Mouse (Mus musculus) neural tube, embryonic 13.5 days (tissue): ENCODE data around the gene Ipmk. TPM values are rescaled to one million over a fixed set of nuclear protein-coding genes. Genes with fewer than 3 reads are reported as not detected.

Source experiments
- ATAC-seq: fragments of 200-750 bp; cut with Nextera tagmentation; 2 replicates; pipeline ENCODE4 v1.8.0; 2017; ENCODE audit warnings: low read depth, mild to moderate bottlenecking, moderate TSS enrichment, moderate library complexity
- H3K27ac ChIP-seq: fragments of 300-500 bp; sonication (generic); replicated peaks from 2 replicates; pipeline ENCODE4 v1.5.1; 2015; ENCODE audit warnings: moderate library complexity, mild to moderate bottlenecking, inconsistent platforms
- H3K27me3 ChIP-seq: fragments of 300-500 bp; sonication (generic); 2 replicates; pipeline ENCODE4 v1.6.1; 2015; ENCODE audit warnings: mild to moderate bottlenecking, inconsistent platforms
- H3K36me3 ChIP-seq: fragments of 300-500 bp; sonication (generic); 2 replicates; pipeline ENCODE4 v1.6.1; 2015; ENCODE audit warnings: mild to moderate bottlenecking, inconsistent platforms
- H3K4me1 ChIP-seq: fragments of 300-500 bp; sonication (generic); replicated peaks from 2 replicates; pipeline ENCODE4 v1.6.1; 2015; ENCODE audit warnings: inconsistent platforms
- H3K4me2 ChIP-seq: fragments of 300-500 bp; sonication (generic); 2 replicates; pipeline ENCODE4 v1.6.1; 2015; ENCODE audit warnings: inconsistent platforms, mild to moderate bottlenecking, moderate library complexity
- H3K4me3 ChIP-seq: fragments of 300-500 bp; sonication (generic); 2 replicates; pipeline ENCODE4 v1.5.1; 2015; ENCODE audit warnings: mild to moderate bottlenecking, inconsistent platforms
- H3K9ac ChIP-seq: fragments of 300-500 bp; sonication (generic); 2 replicates; pipeline ENCODE4 v1.6.1; 2015; ENCODE audit warnings: moderate library complexity, mild to moderate bottlenecking, inconsistent platforms
- H3K9me3 ChIP-seq: fragments of 300-500 bp; sonication (generic); 2 replicates; pipeline ENCODE4 v1.6.1; 2016; ENCODE audit warnings: inconsistent platforms
- WGBS: fragments of 180-500 bp; shearing (Covaris S2); methylation state at CpG from one replicate; pipeline ENCODE4 v1.1.7; 2015; 5-methylcytosine and 5-hydroxymethylcytosine counted together
- polyA plus RNA-seq: library from polyadenylated mRNA; unstranded; fragments of >200 nt; fragmentation: Nextera tagmentation; extraction: Ambion mirVana; gene quantifications from 2 replicates; pipeline ENCODE4 v1.2.1, GENCODE M21; 2015

The Ipmk gene
- polyA plus RNA-seq, 1 experiment from 2014 or later = 16.0 TPM

DNA sequence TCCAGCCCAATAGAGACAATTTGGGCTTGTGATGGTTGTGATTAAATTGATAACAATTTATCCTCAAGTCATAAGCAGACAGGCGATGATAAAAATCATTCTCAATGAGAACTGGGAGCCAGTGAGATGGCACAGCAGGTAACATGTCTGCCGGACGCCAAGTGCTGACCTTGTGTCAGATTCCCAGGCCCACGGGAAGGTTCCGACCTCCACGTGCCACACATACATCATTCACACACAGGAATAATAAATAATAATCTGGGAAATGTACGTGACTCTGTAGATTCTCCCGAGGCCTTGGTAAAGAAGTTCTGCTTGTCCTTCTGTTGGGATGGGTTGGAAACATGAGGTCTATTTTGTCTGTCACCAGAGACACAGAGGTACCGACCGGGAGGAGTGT lies 20.2 kb upstream of the Ipmk start:
- Histone ChIP-seq H3K27ac (no peak overlapping the region), H3K4me3 (no peak overlapping the region), H3K27me3 (no peaks in the 10 kb centered on the region), H3K9ac (no peak overlapping the region), H3K4me2 (no peak overlapping the region), H3K9me3 (no peaks in the 10 kb centered on the region), H3K4me1 (no peaks in the 10 kb centered on the region), H3K36me3 (peaks cover 20% of the 10 kb centered on the region)
- WGBS = 82% methylated on average over 10 of the region's 10 CpGs
- no peak for ATAC-seq

DNA sequence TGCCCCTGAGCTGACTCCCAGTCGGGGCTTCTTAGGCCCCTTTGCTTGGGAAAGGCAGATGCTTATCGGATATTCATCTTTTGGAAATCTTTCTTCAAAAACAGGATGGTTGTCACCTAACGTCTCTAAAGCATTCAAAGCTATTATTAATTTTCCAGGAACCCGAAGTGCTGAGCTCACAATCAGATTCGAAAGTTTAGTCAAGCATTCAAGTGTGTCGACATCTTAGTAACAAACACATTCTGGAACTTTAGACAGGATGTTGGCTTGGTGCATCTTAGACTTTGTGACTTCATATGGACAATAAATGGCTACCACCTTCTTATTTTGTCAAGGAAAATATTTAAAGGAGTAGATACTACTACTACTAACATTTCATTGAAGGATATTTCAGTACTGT lies 19.2 kb upstream of the Ipmk start:
- ATAC-seq = no peak
- WGBS = 89% methylated on average over 6 of the region's 6 CpGs

DNA sequence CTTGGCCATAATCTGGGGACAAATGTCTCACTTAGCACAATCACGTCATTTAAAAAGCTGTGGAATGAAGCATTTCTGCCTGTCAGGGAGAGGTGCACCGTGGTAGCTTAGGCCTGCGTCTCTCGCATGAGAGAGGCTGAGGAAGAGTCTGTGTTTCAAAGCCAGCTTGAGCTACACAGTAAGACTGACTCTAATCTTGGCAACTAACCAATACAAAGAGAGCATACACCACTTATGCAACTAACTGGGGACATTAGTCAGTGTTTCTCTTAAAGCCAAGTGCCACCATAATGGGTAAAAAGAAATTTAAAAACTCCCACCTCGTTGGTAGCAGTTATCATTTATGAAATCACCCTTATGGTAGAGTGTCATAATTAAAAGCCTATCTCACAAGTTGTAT lies 18.7 kb upstream of the Ipmk start:
- no peak for ATAC-seq
- H3K27me3 ChIP-seq = no peaks in the 10 kb centered on the region
- H3K36me3 ChIP-seq = peaks cover 28% of the 10 kb centered on the region
- H3K9ac ChIP-seq = no peak overlapping the region
- H3K27ac ChIP-seq = no peak overlapping the region
- whole genome bisulfite sequencing = 91% methylated on average over 5 of the region's 5 CpGs
- no peaks in the 10 kb centered on the region for H3K4me1 ChIP-seq
- no peak overlapping the region for H3K4me2 ChIP-seq
- H3K4me3 ChIP-seq = no peak overlapping the region
- no peaks in the 10 kb centered on the region for H3K9me3 ChIP-seq

More for the DNA sequence above, 19.2 kb upstream of the Ipmk start:
- H3K9ac ChIP-seq = no peak overlapping the region
- H3K9me3 ChIP-seq = no peaks in the 10 kb centered on the region
- no peak overlapping the region for H3K4me3 ChIP-seq
- no peaks in the 10 kb centered on the region for H3K27me3 ChIP-seq
- no peaks in the 10 kb centered on the region for H3K4me1 ChIP-seq
- H3K36me3 ChIP-seq = peaks cover 23% of the 10 kb centered on the region
- no peak overlapping the region for H3K4me2 ChIP-seq
- no peak overlapping the region for H3K27ac ChIP-seq

DNA sequence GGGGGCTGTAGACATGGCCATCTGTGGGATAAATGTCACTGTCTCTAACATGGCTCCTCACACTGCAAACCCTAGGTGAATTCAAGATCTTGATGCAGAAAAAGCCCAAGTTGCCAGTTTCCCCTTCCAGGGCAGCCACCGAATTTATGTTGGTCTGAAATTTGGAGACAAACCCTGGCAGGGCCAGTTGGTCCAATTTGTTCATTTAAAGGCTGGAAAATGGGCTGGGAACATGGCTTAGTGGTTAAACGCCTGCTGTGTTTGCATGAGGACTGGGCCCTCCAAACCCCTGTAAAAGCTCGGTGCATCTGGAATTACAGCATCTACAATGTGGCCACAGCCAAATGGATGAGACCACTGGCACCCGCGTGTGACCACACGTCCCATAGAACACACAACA lies 18.3 kb upstream of the Ipmk start:
- no peak overlapping the region for H3K4me3 ChIP-seq
- no peaks in the 10 kb centered on the region for H3K4me1 ChIP-seq
- no peaks in the 10 kb centered on the region for H3K9me3 ChIP-seq
- H3K9ac ChIP-seq = no peak overlapping the region
- peaks cover 32% of the 10 kb centered on the region for H3K36me3 ChIP-seq
- H3K27me3 ChIP-seq = no peaks in the 10 kb centered on the region
- H3K27ac ChIP-seq = no peak overlapping the region
- WGBS = 94% methylated on average over 6 of the region's 6 CpGs
- no peak overlapping the region for H3K4me2 ChIP-seq
- ATAC-seq = no peak

DNA sequence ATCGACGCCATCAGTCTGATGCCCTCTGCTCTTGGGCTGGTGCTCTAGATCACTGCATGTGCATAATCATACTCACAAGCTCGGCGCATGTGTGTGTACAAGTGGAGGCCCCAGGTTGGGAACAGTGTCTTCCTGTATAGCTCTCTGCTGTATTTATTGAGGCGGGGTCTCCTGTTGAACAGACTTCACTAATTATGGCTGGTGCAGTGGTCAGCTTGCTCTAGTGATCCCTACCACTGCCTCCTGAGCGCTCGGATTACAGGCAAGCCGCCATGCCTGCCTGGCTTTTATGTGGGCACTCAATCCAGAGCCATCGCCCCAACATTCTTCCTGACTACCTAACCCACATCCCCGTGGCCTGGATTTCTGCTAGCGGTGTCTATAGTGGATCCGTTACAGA lies 17.5 kb upstream of the Ipmk start:
- no peaks in the 10 kb centered on the region for H3K9me3 ChIP-seq
- H3K4me3 ChIP-seq = no peak overlapping the region
- no peaks in the 10 kb centered on the region for H3K27me3 ChIP-seq

DNA sequence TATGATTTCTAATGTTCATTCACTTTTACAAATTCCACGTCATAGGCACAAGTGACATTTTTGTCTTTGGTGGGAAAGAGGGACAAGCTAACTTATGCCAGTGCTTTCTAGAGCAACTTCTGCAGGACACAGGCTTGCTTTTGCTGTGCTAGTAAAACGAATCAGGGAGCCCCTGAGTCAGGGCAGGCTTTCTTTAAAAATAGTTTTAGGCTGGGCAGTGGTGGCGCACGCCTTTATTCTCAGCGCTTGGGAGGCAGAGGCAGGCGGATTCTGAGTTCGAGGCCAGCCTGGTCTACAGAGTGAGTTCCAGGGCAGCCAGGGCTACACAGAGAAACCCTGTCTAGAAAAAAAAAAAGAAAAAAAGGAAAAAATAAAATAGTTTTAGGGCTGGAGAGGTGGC lies 15.7 kb upstream of the Ipmk start:
- H3K27ac ChIP-seq = no peak overlapping the region
- no peaks in the 10 kb centered on the region for H3K9me3 ChIP-seq
- H3K4me2 ChIP-seq = no peak overlapping the region
- no peak overlapping the region for H3K4me3 ChIP-seq
- ATAC-seq = no peak
- H3K36me3 ChIP-seq = peaks cover 53% of the 10 kb centered on the region
- no peak overlapping the region for H3K9ac ChIP-seq
- H3K27me3 ChIP-seq = no peaks in the 10 kb centered on the region
- 96% methylated on average over 7 of the region's 7 CpGs for WGBS
- no peaks in the 10 kb centered on the region for H3K4me1 ChIP-seq

More for the DNA sequence above, 17.5 kb upstream of the Ipmk start:
- H3K36me3 ChIP-seq = peaks cover 40% of the 10 kb centered on the region
- H3K4me1 ChIP-seq = no peaks in the 10 kb centered on the region
- no peak overlapping the region for H3K4me2 ChIP-seq
- 95% methylated on average over 12 of the region's 12 CpGs for WGBS
- no peak overlapping the region for H3K9ac ChIP-seq
- ATAC-seq = no peak
- H3K27ac ChIP-seq = no peak overlapping the region

DNA sequence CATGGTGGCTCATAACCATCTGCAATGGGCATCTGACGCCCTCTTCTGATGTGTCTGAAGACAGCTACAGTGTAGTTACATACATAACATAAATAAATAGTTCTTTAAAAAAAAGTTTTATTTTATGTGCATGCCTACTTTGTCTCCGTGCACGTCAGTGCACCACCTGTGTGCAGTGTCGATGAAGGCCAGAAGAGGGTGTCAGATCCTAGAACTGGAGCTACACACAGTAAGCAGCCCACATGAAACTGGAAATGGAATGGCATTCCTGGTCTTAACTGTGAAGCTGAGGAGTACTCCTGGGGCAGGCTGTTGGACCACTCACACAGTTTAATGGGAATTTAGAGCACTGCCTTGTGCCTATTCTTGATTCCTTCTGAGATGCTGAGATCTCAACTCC lies 15.2 kb upstream of the Ipmk start:
- Histone ChIP-seq H3K27ac (no peak overlapping the region), H3K9ac (no peak overlapping the region), H3K4me3 (no peak overlapping the region), H3K36me3 (peaks cover 53% of the 10 kb centered on the region), H3K27me3 (no peaks in the 10 kb centered on the region), H3K9me3 (no peaks in the 10 kb centered on the region), H3K4me1 (no peaks in the 10 kb centered on the region), H3K4me2 (no peak overlapping the region)
- no peak for ATAC-seq
- WGBS = 88% methylated on average over 4 of the region's 4 CpGs

DNA sequence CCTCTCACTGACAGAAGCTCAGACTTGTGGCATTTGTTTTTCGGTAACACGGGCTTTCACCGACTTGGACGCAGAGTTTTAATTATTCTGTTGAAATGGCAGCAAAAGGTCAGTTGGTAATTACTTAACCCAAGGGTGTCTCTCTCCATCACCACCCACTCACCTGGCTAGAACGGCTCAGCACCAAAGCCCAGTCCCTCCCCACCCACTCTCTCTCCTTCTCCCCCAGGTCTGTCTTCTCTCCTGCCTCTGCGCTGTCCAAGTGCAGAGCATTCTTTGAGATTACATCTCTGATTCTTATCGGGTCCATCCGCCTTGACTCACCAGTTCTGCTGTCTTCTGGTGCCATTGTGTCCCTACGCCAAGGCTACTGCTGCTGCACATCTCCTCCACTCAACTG lies 14.7 kb upstream of the Ipmk start:
- Histone ChIP-seq H3K4me2 (no peak overlapping the region), H3K9ac (no peak overlapping the region), H3K27ac (no peak overlapping the region), H3K9me3 (no peaks in the 10 kb centered on the region), H3K4me3 (no peak overlapping the region), H3K27me3 (no peaks in the 10 kb centered on the region), H3K36me3 (peaks cover 53% of the 10 kb centered on the region), H3K4me1 (no peaks in the 10 kb centered on the region)
- ATAC-seq = no peak
- WGBS = 97% methylated on average over 9 of the region's 9 CpGs

DNA sequence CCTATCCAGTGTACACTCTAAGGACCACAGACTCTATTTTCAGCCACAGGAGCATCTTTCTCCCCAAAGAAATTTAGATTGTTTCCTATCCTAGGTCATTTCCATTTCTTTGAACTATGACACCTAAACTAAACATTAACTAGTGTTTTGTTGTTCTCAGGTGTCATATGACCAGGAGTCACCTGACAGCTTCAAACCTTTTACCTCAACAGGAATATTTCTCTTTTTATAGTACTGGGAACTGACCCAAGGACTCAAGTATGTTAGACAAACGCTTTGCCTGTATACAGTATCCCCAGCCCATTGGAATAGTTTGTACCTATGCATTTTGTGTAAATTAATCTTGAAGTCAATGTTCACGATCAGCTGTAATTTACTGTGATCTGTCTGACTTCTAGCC lies 9.8 kb upstream of the Ipmk start:
- no peak for ATAC-seq
- peaks cover 19% of the 10 kb centered on the region for H3K4me1 ChIP-seq
- H3K4me2 ChIP-seq = no peak overlapping the region
- no peak overlapping the region for H3K27ac ChIP-seq
- no peak overlapping the region for H3K4me3 ChIP-seq
- WGBS = 86% methylated on average over 2 of the region's 2 CpGs
- H3K9ac ChIP-seq = no peak overlapping the region
- no peaks in the 10 kb centered on the region for H3K27me3 ChIP-seq
- no peaks in the 10 kb centered on the region for H3K9me3 ChIP-seq
- H3K36me3 ChIP-seq = peaks cover 30% of the 10 kb centered on the region

DNA sequence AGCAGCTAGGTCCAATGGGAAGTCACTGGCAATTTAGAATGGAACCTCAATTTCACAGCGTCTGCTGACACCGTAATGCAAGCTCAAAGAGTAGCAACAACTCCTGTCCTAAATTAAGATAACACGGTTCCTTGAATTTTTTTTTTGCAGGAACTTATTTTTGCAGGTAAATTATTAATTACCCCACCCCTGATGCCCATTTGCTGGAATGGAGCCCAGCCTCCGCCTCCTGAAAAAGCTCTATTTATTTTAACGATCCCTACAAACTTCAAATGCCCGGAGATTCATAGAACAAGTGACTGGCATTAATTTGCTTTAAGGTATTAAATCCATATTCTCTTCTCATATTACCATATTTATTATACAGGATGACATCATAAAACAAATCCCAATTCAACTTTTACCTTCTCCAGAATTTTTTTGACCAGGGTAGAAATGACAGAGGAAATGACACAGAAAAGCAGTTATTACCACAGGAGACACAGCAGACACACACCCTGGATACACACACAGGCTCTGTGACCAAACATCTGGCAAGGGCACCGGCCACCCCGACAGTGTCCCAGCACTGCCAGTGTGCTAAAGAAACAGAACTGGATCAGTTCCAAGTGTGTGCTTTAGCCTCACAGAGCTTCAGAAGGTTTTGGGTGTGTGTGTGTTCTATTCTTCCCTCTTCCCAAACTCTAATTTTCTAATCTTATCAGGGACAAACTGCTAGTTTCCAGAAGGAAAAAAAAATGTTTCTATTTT lies 9.2 kb upstream of the Ipmk start:
- no peak for ATAC-seq
- Histone ChIP-seq H3K9ac (no peak overlapping the region), H3K4me3 (no peak overlapping the region), H3K4me2 (no peak overlapping the region), H3K9me3 (no peaks in the 10 kb centered on the region), H3K4me1 (peaks cover 23% of the 10 kb centered on the region), H3K27me3 (no peaks in the 10 kb centered on the region), H3K27ac (no peak overlapping the region), H3K36me3 (peaks cover 30% of the 10 kb centered on the region)
- WGBS = 80% methylated on average over 8 of the region's 8 CpGs

DNA sequence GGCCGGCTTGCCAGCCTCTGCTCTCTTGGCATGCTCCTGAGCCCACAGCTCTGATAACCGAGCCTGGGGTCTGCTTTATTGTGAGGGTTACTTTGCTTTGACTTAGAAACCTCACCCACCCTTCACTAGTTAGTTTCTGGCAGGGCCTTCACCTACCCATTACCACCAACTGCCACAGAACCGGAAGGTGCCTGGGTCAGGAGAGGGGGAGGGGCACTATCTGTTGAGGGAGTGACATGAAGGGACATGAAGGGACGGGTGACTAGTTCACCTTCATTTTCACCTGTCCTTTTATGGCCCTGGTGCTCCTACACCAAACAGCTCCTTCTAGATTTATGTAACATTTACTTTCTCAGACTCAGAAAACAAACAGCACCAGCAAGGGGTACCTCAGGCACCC lies 8.1 kb upstream of the Ipmk start:
- no peak overlapping the region for H3K9ac ChIP-seq
- ATAC-seq = no peak
- WGBS = 66% methylated on average over 4 of the region's 4 CpGs

DNA sequence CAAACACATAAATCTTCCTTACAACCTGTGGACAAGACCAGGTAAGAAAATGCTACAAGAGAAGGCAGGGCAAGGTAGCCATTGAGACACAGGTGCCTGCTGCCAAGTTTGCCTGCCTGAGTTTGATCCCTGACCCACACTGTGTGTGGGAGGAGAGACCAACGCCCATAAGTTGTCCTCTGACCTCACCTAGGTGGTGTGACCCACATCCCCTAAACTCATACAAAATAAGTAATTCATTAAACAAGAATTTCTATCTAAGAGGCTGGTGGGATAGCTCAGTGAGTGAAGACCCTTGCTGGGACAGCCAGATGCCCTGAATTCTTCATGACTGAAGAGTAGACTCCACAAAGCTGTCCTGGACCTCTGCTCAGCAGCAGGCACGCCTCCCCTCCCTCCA lies 7.4 kb upstream of the Ipmk start:
- Histone ChIP-seq H3K4me2 (no peak overlapping the region), H3K9me3 (no peaks in the 10 kb centered on the region), H3K4me3 (no peak overlapping the region), H3K9ac (no peak overlapping the region), H3K27ac (no peak overlapping the region), H3K4me1 (peaks cover 35% of the 10 kb centered on the region), H3K27me3 (no peaks in the 10 kb centered on the region), H3K36me3 (peaks cover 12% of the 10 kb centered on the region)
- ATAC-seq = no peak
- WGBS = 84% methylated on average over 2 of the region's 2 CpGs

More for the DNA sequence above, 8.1 kb upstream of the Ipmk start:
- no peaks in the 10 kb centered on the region for H3K27me3 ChIP-seq
- no peak overlapping the region for H3K4me3 ChIP-seq
- H3K9me3 ChIP-seq = no peaks in the 10 kb centered on the region
- no peak overlapping the region for H3K4me2 ChIP-seq
- no peak overlapping the region for H3K27ac ChIP-seq
- peaks cover 19% of the 10 kb centered on the region for H3K36me3 ChIP-seq
- peaks cover 33% of the 10 kb centered on the region for H3K4me1 ChIP-seq

DNA sequence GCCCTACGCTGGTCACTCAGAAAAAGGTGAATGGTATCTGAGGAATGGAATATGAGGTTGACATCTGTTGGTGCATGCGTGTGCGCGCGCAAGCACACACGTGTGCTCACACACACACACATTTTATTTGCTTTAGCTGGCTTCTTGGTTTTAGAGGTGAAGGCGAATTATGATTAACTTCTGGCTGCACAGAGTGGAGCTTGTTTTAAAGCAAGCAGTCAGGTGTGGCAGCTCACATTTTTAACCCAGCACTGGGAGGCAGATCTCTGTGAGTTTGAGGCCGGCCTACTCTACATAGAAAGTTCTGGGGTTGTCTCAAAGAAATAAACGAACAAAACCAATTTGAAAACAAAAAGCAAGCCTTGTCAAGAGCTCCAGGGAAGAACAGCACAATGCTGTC lies 6.3 kb upstream of the Ipmk start:
- Histone ChIP-seq H3K27me3 (no peaks in the 10 kb centered on the region), H3K9me3 (no peaks in the 10 kb centered on the region), H3K4me2 (no peak overlapping the region), H3K36me3 (peaks cover under 1% of the 10 kb centered on the region; the same call in 1 of the 2 replicates), H3K4me1 (peaks cover 39% of the 10 kb centered on the region), H3K4me3 (no peak overlapping the region), H3K9ac (no peak overlapping the region), H3K27ac (no peak overlapping the region)
- ATAC-seq = no peak
- WGBS = 96% methylated on average over 9 of the region's 9 CpGs
